Mouse (Mus musculus) forebrain, embryonic 11.5 days (tissue): ENCODE results near the gene Prkcz. TPM values are rescaled to one million over a fixed set of nuclear protein-coding genes. Genes with fewer than 3 reads are reported as not detected.

Experiments
- ATAC-seq: fragments of 200-750 bp; cut with Nextera tagmentation; replicated peaks from 2 replicates; pipeline ENCODE4 v1.8.0; 2017; ENCODE audit warnings: moderate TSS enrichment; ENCODE audit not compliant: low FRiP score
- DNase-seq: peaks from one replicate; pipeline ENCODE4 v3.0.0-alpha.2; 2017; ENCODE audit warnings: low spot score
- H3K27ac ChIP-seq: fragments of 300-500 bp; sonication (generic); 2 replicates; pipeline ENCODE4 v1.5.1; 2014; ENCODE audit warnings: low read depth, low read length
- H3K27me3 ChIP-seq: fragments of 300-500 bp; sonication (generic); 2 replicates; pipeline ENCODE4 v1.6.1; 2014; ENCODE audit warnings: mild to moderate bottlenecking, low read length, mixed read lengths; ENCODE audit not compliant: control insufficient read depth, insufficient read depth
- H3K36me3 ChIP-seq: fragments of 300-500 bp; sonication (generic); 2 replicates; pipeline ENCODE4 v1.6.1; 2014; ENCODE audit warnings: mild to moderate bottlenecking, low read length, moderate library complexity, mixed read lengths; ENCODE audit not compliant: control insufficient read depth, insufficient read depth
- H3K4me1 ChIP-seq: fragments of 300-500 bp; sonication (generic); replicated peaks from 2 replicates; pipeline ENCODE4 v1.6.1; 2014; ENCODE audit warnings: low read length, mixed read lengths; ENCODE audit not compliant: control insufficient read depth, insufficient read depth
- H3K4me2 ChIP-seq: fragments of 300-500 bp; sonication (generic); 2 replicates; pipeline ENCODE4 v1.6.1; 2014; ENCODE audit warnings: low read depth, mild to moderate bottlenecking, low read length, moderate library complexity, mixed read lengths; ENCODE audit not compliant: severe bottlenecking
- H3K4me3 ChIP-seq: fragments of 300-500 bp; sonication (generic); 2 replicates; pipeline ENCODE4 v1.5.1; 2014; ENCODE audit warnings: low read depth, low read length
- H3K9ac ChIP-seq: fragments of 300-500 bp; sonication (generic); 2 replicates; pipeline ENCODE4 v1.6.1; 2014; ENCODE audit warnings: low read length
- H3K9me3 ChIP-seq: fragments of 300-500 bp; sonication (generic); 2 replicates; pipeline ENCODE4 v1.6.1; 2016; ENCODE audit warnings: low read length, mixed read lengths; ENCODE audit not compliant: control insufficient read depth
- WGBS: fragments of 180-500 bp; shearing (Covaris S2); extraction: QIAGEN DNeasy Blood & Tissue Kit; methylation state at CpG from one replicate; pipeline ENCODE4 v1.1.7; 2014; 5-methylcytosine and 5-hydroxymethylcytosine counted together
- polyA plus RNA-seq: library from polyadenylated mRNA; unstranded; fragments of >200 nt; fragmentation: Nextera tagmentation; extraction: Ambion mirVana; gene quantifications from 2 replicates; pipeline ENCODE4 v1.2.1, GENCODE M21; 2014

The Prkcz gene
- polyA plus RNA-seq, 1 experiment from 2014 or later = 20.8 TPM

DNA sequence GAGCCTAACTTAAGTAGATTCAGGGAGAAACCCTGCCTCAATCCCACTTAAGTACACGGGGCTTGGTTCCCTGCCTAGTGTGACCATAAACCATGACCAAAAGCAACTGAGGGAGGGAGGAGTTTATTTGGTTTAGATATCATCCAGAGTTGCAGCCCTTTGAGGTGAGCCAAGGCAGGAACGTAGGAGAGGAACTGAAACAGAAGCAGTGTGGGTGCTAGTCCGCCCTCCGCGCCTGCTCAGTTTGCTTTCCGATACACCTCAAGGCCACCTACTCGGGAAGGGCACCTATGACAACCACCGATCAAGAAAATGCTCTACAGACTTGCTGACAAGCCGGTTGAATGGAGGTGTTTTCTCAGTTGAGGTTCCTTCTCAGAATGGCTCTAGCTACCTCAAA, 6.6 kb upstream of the Prkcz start:
- no peak overlapping the region for H3K9ac ChIP-seq
- peaks cover 1% of the 10 kb centered on the region; the same call in 1 of the 2 replicates for H3K27me3 ChIP-seq
- H3K4me3 ChIP-seq = no peak overlapping the region
- DNase-seq (no peak), ATAC-seq (no peak)
- H3K27ac ChIP-seq = no peak overlapping the region
- no peak overlapping the region for H3K4me2 ChIP-seq
- H3K36me3 ChIP-seq = no peaks in the 10 kb centered on the region
- no peaks in the 10 kb centered on the region for H3K4me1 ChIP-seq
- 96% methylated on average over 9 of the region's 9 CpGs for WGBS
- no peaks in the 10 kb centered on the region for H3K9me3 ChIP-seq

DNA sequence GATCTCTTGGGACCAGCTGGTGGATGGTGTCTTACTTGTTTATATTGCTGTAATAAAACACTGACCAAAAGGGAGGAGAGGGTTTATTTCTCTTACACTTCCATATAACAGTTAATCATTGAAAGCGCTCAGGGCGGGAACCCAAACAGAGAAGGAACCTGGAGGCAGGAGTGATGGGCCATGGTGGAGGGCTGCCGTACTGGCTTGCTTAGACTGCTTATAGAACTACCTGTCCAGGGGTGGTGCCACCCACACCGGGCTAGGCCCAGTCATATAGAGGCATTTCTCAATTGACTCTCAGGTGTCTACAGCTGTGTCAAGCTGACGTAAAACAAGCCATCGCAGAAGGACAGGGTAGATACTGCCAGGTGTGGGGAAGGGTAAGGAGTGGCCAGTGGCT, 5.6 kb upstream of the Prkcz start:
- Histone ChIP-seq H3K4me1 (peaks cover 3% of the 10 kb centered on the region; the same call in 1 of the 2 replicates), H3K9ac (no peak overlapping the region), H3K4me2 (no peak overlapping the region), H3K9me3 (no peaks in the 10 kb centered on the region), H3K36me3 (no peaks in the 10 kb centered on the region), H3K4me3 (no peak overlapping the region), H3K27me3 (peaks cover 10% of the 10 kb centered on the region), H3K27ac (no peak overlapping the region)
- 90% methylated on average over 6 of the region's 6 CpGs for WGBS
- ATAC-seq (no peak), DNase-seq (no peak)

- H3K36me3 ChIP-seq = no peaks in the 10 kb centered on the region
- H3K27me3 ChIP-seq = peaks cover 32% of the 10 kb centered on the region
- H3K4me3 ChIP-seq = no peak overlapping the region
- H3K9ac ChIP-seq = no peak overlapping the region
- peaks cover 3% of the 10 kb centered on the region; the same call in 1 of the 2 replicates for H3K4me1 ChIP-seq
- 35% methylated on average over 5 of the region's 5 CpGs for WGBS
- no peak overlapping the region for H3K4me2 ChIP-seq
- no peak overlapping the region for H3K27ac ChIP-seq
- H3K9me3 ChIP-seq = no peaks in the 10 kb centered on the region
- DNase-seq = no peak
- ATAC-seq = no peak
These were observed 1.3 kb upstream of the Prkcz start for GRCm38 (mm10) chr4:155362443-155362842.

- Histone ChIP-seq H3K27me3 (peaks cover 32% of the 10 kb centered on the region), H3K36me3 (no peaks in the 10 kb centered on the region), H3K4me1 (peaks cover 3% of the 10 kb centered on the region; the same call in 1 of the 2 replicates), H3K27ac (no peak overlapping the region), H3K4me2 (peak overlapping the region; percentile 57), H3K4me3 (peak overlapping the region; percentile 41), H3K9ac (no peak overlapping the region), H3K9me3 (no peaks in the 10 kb centered on the region)
- under 1% methylated on average over 41 of the region's 42 CpGs for WGBS
- peak; percentile 62 for DNase-seq
- 0 out of 2 replicates have a peak, but pooled peaks have one; percentile 40 for ATAC-seq
These were observed 305 bp downstream of the Prkcz start for GRCm38 (mm10) chr4:155360856-155361255.

DNA sequence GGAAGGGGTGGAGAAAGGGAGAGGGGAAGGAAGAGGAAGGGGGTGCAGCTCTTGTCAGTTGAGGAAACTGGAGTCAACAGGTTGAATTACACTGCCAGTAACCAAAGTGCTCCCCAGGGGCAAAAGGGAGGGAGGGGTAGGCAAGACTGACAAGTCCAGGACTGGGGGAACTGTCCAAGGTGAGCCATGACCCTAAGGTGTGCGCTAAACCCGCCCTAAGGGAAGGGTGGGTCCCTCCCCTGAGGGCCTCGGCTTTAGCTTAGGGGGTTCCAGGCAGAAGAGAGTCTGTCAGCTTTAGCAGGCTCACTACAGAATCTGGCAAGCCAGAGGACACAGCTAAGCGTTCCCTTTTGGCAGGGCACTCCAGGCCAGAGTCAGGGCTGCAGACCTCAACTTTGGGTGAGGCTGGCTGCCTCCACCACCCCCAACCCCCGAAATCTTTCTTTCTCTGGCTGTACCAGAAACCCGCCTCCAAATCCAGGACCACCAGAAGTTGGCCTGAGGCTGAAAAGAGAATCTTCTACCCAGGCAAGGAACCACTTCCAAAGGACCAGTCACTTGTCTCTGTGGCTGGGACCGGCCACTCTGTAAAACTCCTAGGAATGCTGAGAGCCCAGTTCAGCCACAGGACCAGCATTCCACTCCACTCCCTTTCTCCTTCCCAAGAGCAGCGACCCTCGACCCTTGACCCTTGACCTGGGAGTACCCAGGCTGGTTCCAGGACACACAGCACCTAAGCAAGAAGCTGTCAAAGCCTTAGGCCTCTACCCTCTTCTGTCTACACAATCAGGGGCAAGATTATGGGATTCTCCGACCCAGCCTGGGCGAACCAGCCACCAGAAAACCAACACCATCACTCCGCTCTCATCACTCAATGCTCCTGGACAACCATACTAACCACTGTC, 1.3 kb downstream of the Prkcz start:
- peaks cover 32% of the 10 kb centered on the region for H3K27me3 ChIP-seq
- no peaks in the 10 kb centered on the region for H3K36me3 ChIP-seq
- peaks cover 3% of the 10 kb centered on the region; the same call in 1 of the 2 replicates for H3K4me1 ChIP-seq
- 43% methylated on average over 12 of the region's 12 CpGs for WGBS
- ATAC-seq = no peak
- no peaks in the 10 kb centered on the region for H3K9me3 ChIP-seq
- DNase-seq = no peak
- H3K9ac ChIP-seq = no peak overlapping the region
- no peak overlapping the region for H3K4me2 ChIP-seq
- no peak overlapping the region for H3K4me3 ChIP-seq
- no peak overlapping the region for H3K27ac ChIP-seq

- DNase-seq (no peak), ATAC-seq (no peak)
- Histone ChIP-seq H3K36me3 (no peaks in the 10 kb centered on the region), H3K9ac (no peak overlapping the region), H3K4me2 (no peak overlapping the region), H3K9me3 (no peaks in the 10 kb centered on the region), H3K4me1 (peaks cover 3% of the 10 kb centered on the region; the same call in 1 of the 2 replicates), H3K27ac (no peak overlapping the region), H3K27me3 (peaks cover 29% of the 10 kb centered on the region), H3K4me3 (no peak overlapping the region)
- WGBS = 47% methylated on average over 2 of the region's 2 CpGs
These were observed 3.6 kb downstream of the Prkcz start for GRCm38 (mm10) chr4:155357601-155358000.

- DNase-seq (no peak), ATAC-seq (no peak)
- Histone ChIP-seq H3K36me3 (no peaks in the 10 kb centered on the region), H3K4me1 (no peaks in the 10 kb centered on the region), H3K27me3 (peaks cover 17% of the 10 kb centered on the region), H3K9me3 (no peaks in the 10 kb centered on the region), H3K27ac (no peak overlapping the region), H3K4me2 (no peak overlapping the region), H3K4me3 (no peak overlapping the region), H3K9ac (no peak overlapping the region)
- WGBS = 93% methylated on average over 10 of the region's 10 CpGs
These were observed 4.8 kb downstream of the Prkcz start for GRCm38 (mm10) chr4:155356354-155356753.

- H3K27me3 ChIP-seq = peaks cover 1% of the 10 kb centered on the region; the same call in 1 of the 2 replicates
- no peak overlapping the region for H3K27ac ChIP-seq
- no peak overlapping the region for H3K9ac ChIP-seq
- no peaks in the 10 kb centered on the region for H3K9me3 ChIP-seq
- H3K4me1 ChIP-seq = no peaks in the 10 kb centered on the region
- no peak overlapping the region for H3K4me3 ChIP-seq
- H3K36me3 ChIP-seq = no peaks in the 10 kb centered on the region
- ATAC-seq (no peak), DNase-seq (no peak)
- 81% methylated on average over 7 of the region's 7 CpGs for WGBS
- H3K4me2 ChIP-seq = no peak overlapping the region
These were observed 6.6 kb downstream of the Prkcz start for GRCm38 (mm10) chr4:155354546-155354945.
